In the genomic region with DNA sequence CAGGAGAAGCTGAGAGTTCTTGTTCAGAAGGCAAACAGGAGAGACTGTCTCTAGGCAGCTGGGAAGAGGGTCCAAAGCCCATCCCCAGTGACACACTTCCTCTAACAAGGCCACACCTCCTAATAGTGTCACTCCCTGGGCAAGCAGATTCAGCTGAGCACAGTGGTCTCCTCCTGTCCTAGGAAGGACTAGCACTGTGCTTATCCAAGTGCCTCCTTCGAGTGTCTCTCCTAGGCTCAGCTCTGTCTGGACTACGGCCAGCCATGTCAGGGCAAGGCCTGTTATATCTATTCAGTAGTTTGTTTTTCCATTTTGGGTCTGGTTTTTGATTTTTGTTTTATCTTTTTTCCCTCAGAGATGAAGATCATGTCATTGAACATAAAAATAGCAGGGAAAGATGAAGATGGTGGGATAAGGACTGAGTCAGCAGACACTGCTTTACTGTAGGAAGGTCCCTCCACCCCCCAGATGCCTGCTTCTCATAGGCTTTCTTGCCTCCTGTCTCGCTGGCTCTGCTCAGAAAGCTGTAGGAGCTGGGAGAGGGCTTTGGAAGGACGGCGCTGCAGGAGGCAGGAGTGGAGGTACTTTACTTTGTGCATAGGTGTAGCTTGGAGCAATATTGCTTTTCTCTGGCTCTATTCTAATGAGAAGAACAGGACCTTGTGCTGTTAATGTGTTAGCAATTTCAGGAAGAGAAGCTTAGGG, we compare ENCODE assay signal across 16 mouse cellular contexts.
DNase-seq lines count a peak whose midpoint lies in the region; ATAC-seq and TF ChIP-seq lines count a peak whose summit lies in the region.
"Had no signal": no experiment of that assay in that cellular context is flagged by ENCODE, and none has a peak within 500 bp of the region (broad histone marks: within the 10 kb centered on the region; RNA-seq: fewer than 3 reads in every experiment).

No protein-coding gene starts in this region.

- DNase-seq in adrenal gland, postnatal 14 days = peak; percentile 17
- no peak for DNase-seq in adrenal gland, adult 18-20 months (ENCODE audit: low spot score in 2 of 2)
- DNase-seq in heart, embryonic 10.5 days (ENCODE audit: low spot score) = no peak
- DNase-seq in right cerebral cortex, adult 18-20 months = peak; percentile 57
- DNase-seq in right cerebral cortex, postnatal 25 days = no peak
- no peak for DNase-seq in limb, embryonic 14.5 days (ENCODE audit: low spot score)
- DNase-seq: adrenal gland, adult 2 months; heart, adult 11 months; heart, postnatal 14 days; layer of hippocampus, adult 9-11 months; lung, postnatal 14 days had no signal

- peaks cover 3% of the 10 kb centered on the region; the same call in 1 of the 2 replicates for H3K4me1 ChIP-seq in heart, embryonic 13.5 days
- H3K4me1 ChIP-seq in heart, embryonic 10.5 days = no peaks in the 10 kb centered on the region
- peaks cover 5% of the 10 kb centered on the region for H3K4me1 ChIP-seq in limb, embryonic 14.5 days (ENCODE audit: control insufficient read depth, insufficient read depth, low read length)
- peaks cover 8% of the 10 kb centered on the region for H3K4me1 ChIP-seq in hindbrain, embryonic 12.5 days

- H3K4me2 ChIP-seq in heart, embryonic 13.5 days = no peak overlapping the region
- H3K4me2 ChIP-seq in limb, embryonic 14.5 days (replicated peaks; ENCODE audit: low read depth, low read length, severe bottlenecking) = no peak overlapping the region
- no peak overlapping the region for H3K4me2 ChIP-seq in hindbrain, embryonic 12.5 days (replicated peaks)
- H3K4me2 ChIP-seq: midbrain, embryonic 11.5 days had no signal

- no peaks in the 10 kb centered on the region for H3K27me3 ChIP-seq in heart, embryonic 13.5 days (replicated peaks)
- no peaks in the 10 kb centered on the region for H3K27me3 ChIP-seq in heart, embryonic 10.5 days (ENCODE audit: insufficient read depth, poor library complexity, severe bottlenecking)
- H3K27me3 ChIP-seq in limb, embryonic 14.5 days (ENCODE audit: control insufficient read depth, insufficient read depth, low read length) = no peaks in the 10 kb centered on the region
- no peaks in the 10 kb centered on the region for H3K27me3 ChIP-seq in hindbrain, embryonic 12.5 days

- TF ChIP-seq POLR2A in limb, embryonic 14.5 days (IDR thresholded peaks at IDR 0.05; ENCODE audit: borderline replicate concordance, extremely low read depth, insufficient read depth, insufficient read length) = no peak

- H3K4me3 ChIP-seq in heart, embryonic 13.5 days = no peak overlapping the region
- H3K4me3 ChIP-seq in heart, embryonic 10.5 days = no peak overlapping the region
- H3K4me3 ChIP-seq in limb, embryonic 14.5 days (replicated peaks; ENCODE audit: low read length) = no peak overlapping the region
- H3K4me3 ChIP-seq in hindbrain, embryonic 12.5 days = no peak overlapping the region

- H3K9ac ChIP-seq in heart, embryonic 13.5 days = no peak overlapping the region
- H3K9ac ChIP-seq in limb, embryonic 14.5 days (ENCODE audit: low read depth, low read length, severe bottlenecking) = no peak overlapping the region
- H3K9ac ChIP-seq in hindbrain, embryonic 12.5 days = no peak overlapping the region
- H3K9ac ChIP-seq: liver, embryonic 14.5 days had no signal

- H3K27ac ChIP-seq in heart, embryonic 13.5 days (replicated peaks) = 0 out of 2 replicates have a peak overlapping the region, but pooled peaks have one; percentile 3
- H3K27ac ChIP-seq in heart, embryonic 10.5 days = no peak overlapping the region
- H3K27ac ChIP-seq in limb, embryonic 14.5 days (replicated peaks; ENCODE audit: low read depth, low read length) = no peak overlapping the region
- H3K27ac ChIP-seq in hindbrain, embryonic 12.5 days = no peak overlapping the region
- H3K27ac ChIP-seq: liver, embryonic 14.5 days had no signal

- 63% methylated on average over 5 of the region's 5 CpGs for WGBS in heart, embryonic 13.5 days
- 73% methylated on average over 5 of the region's 5 CpGs for WGBS in heart, embryonic 10.5 days
- WGBS in limb, embryonic 14.5 days = 70% methylated on average over 5 of the region's 5 CpGs
- WGBS in hindbrain, embryonic 12.5 days = 93% methylated on average over 5 of the region's 5 CpGs

- peaks cover 29% of the 10 kb centered on the region for H3K36me3 ChIP-seq in heart, embryonic 13.5 days
- H3K36me3 ChIP-seq in heart, embryonic 10.5 days = peaks cover 15% of the 10 kb centered on the region; the same call in 1 of the 2 replicates
- H3K36me3 ChIP-seq in limb, embryonic 14.5 days (ENCODE audit: control insufficient read depth, insufficient read depth, low read length) = peaks cover 14% of the 10 kb centered on the region
- no peaks in the 10 kb centered on the region for H3K36me3 ChIP-seq in hindbrain, embryonic 12.5 days

- H3K9me3 ChIP-seq in heart, embryonic 13.5 days = no peaks in the 10 kb centered on the region
- H3K9me3 ChIP-seq in heart, embryonic 10.5 days = no peaks in the 10 kb centered on the region
- no peaks in the 10 kb centered on the region for H3K9me3 ChIP-seq in limb, embryonic 14.5 days (ENCODE audit: control insufficient read depth, low read length)
- no peaks in the 10 kb centered on the region for H3K9me3 ChIP-seq in hindbrain, embryonic 12.5 days (replicated peaks)

- no peak for ATAC-seq in heart, embryonic 13.5 days (ENCODE audit: extremely low read depth, insufficient number of reproducible peaks, low FRiP score, low TSS enrichment)
- ATAC-seq in limb, embryonic 14.5 days (ENCODE audit: low FRiP score, low read depth) = 0 out of 2 replicates have a peak, but pooled peaks have one; percentile 34
- no peak for ATAC-seq in hindbrain, embryonic 12.5 days (ENCODE audit: low FRiP score)
- ATAC-seq: forebrain, embryonic 14.5 days had no signal

Comparison
In these comparisons a context has a peak if more than half of its experiments do, and no peak if none do; other contexts are left out.
1. DNase-seq: peak in adrenal gland, postnatal 14 days (single experiment) and right cerebral cortex, adult 18-20 months (single experiment); none in adrenal gland, adult 18-20 months (0 of 2), heart, embryonic 10.5 days (single experiment), right cerebral cortex, postnatal 25 days (single experiment) and limb, embryonic 14.5 days (single experiment).